Mouse (Mus musculus): ENCODE measurements around the gene Csnk1e. TPM values are rescaled to one million over a fixed set of nuclear protein-coding genes. Genes with fewer than 3 reads are reported as not detected.

The Csnk1e gene
- polyA plus RNA-seq, 1 experiment from 2014 or later: 107 TPM

GRCm38 (mm10) chr15:79453831-79454230, 1.5 kb downstream of the Csnk1e start:
- 92% methylated on average over 4 of the region's 4 CpGs for WGBS
- no peaks in the 10 kb centered on the region for H3K36me3 ChIP-seq (ENCODE audit: control insufficient read depth, insufficient read depth, low read length)
- no peak overlapping the region for H3K4me2 ChIP-seq (replicated peaks; ENCODE audit: low read depth, low read length)
- H3K9ac ChIP-seq (ENCODE audit: low read depth, low read length): no peak overlapping the region
- H3K4me1 ChIP-seq (ENCODE audit: control insufficient read depth, insufficient read depth, low read length): peaks cover 11% of the 10 kb centered on the region; the same call in 1 of the 2 replicates
- H3K27ac ChIP-seq (ENCODE audit: low read depth, low read length): no peak overlapping the region
- ATAC-seq (ENCODE audit: low FRiP score, low TSS enrichment): no peak
- H3K4me3 ChIP-seq (ENCODE audit: low read length): no peak overlapping the region
- H3K9me3 ChIP-seq (ENCODE audit: control insufficient read depth, low read length): no peaks in the 10 kb centered on the region
- no peaks in the 10 kb centered on the region for H3K27me3 ChIP-seq (ENCODE audit: control insufficient read depth, insufficient read depth, low read length)

DNA sequence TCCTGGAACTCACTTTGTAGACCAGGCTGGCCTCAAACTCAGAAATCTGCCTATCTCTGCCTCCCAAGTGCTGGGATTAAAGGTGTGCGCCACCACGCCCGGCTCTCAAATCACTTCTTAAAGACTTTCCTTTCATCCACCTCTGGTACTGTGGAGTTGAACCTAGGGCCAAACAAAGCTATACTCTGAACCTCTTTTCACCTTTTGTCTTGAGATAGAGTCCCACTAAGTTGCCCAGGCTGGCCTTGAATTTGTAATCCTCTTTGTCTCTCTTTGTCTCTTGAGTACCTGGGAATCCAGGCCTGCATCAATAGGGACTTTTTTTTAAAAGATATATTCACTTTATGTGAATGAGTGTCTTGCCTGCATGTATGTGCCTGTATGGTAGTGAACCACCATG, 7.3 kb downstream of the Csnk1e start:
- 92% methylated on average over 3 of the region's 3 CpGs for WGBS
- no peaks in the 10 kb centered on the region for H3K9me3 ChIP-seq (ENCODE audit: control insufficient read depth, low read length)
- ATAC-seq (ENCODE audit: low FRiP score, low TSS enrichment): no peak
- no peaks in the 10 kb centered on the region for H3K27me3 ChIP-seq (ENCODE audit: control insufficient read depth, insufficient read depth, low read length)
- no peak overlapping the region for H3K4me3 ChIP-seq (ENCODE audit: low read length)
- H3K4me1 ChIP-seq (ENCODE audit: control insufficient read depth, insufficient read depth, low read length): no peaks in the 10 kb centered on the region
- H3K36me3 ChIP-seq (ENCODE audit: control insufficient read depth, insufficient read depth, low read length): no peaks in the 10 kb centered on the region
- H3K9ac ChIP-seq (ENCODE audit: low read depth, low read length): no peak overlapping the region
- H3K4me2 ChIP-seq (replicated peaks; ENCODE audit: low read depth, low read length): no peak overlapping the region
- no peak overlapping the region for H3K27ac ChIP-seq (ENCODE audit: low read depth, low read length)

DNA sequence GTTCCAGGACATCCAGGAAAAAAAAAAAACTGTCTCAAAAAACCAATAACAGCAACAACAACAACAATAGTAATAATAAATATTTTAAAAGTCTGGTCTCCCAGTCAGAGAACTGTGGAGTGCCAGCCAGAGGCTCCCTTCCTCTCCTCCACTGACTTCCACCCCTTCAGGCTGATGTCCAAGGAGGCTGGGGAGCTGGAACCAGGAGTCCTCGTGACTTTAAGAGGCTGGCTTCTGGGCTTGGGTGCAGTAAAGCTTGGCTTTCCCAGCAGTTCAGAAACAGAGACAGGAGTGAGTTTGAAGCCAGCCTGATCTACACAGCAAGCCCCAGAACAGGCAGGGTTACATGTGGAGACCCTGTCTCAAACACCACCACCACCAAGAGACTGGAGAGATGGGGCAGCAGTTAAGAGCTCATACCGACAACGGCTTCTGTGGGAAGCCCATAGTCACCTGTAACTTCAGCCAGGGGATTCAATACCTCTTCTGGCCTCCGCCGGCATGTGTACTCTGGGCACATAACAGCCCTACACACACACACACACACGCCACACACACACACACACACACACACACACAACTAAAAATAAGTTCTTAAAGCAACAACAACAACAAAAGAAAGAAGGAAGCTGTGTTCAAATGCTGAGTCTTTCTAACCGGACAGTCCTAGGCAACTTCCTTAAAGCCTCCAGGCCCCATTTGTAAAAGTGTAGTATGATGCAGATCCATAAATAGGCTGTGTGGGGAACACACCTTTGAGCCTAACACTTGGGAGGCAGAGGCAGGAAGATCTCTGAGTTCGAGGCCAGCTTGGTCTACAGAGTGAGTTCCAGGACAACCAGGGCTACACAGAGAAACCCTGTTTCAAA, 9.3 kb downstream of the Csnk1e start:
- no peak overlapping the region for H3K9ac ChIP-seq (ENCODE audit: low read depth, low read length)
- no peak overlapping the region for H3K27ac ChIP-seq (ENCODE audit: low read depth, low read length)
- no peaks in the 10 kb centered on the region for H3K27me3 ChIP-seq (ENCODE audit: control insufficient read depth, insufficient read depth, low read length)
- H3K36me3 ChIP-seq (ENCODE audit: control insufficient read depth, insufficient read depth, low read length): no peaks in the 10 kb centered on the region
- no peak overlapping the region for H3K4me2 ChIP-seq (replicated peaks; ENCODE audit: low read depth, low read length)
- H3K4me3 ChIP-seq (ENCODE audit: low read length): no peak overlapping the region
- 0 out of 2 replicates have a peak, but pooled peaks cover 1% of the 10 kb centered on the region for H3K4me1 ChIP-seq (ENCODE audit: control insufficient read depth, insufficient read depth, low read length)
- ATAC-seq (ENCODE audit: low FRiP score, low TSS enrichment): no peak
- H3K9me3 ChIP-seq (ENCODE audit: control insufficient read depth, low read length): no peaks in the 10 kb centered on the region
- 77% methylated on average over 8 of the region's 8 CpGs for WGBS

- Histone ChIP-seq H3K9me3 (ENCODE audit: control insufficient read depth, low read length) (no peaks in the 10 kb centered on the region), H3K36me3 (ENCODE audit: control insufficient read depth, insufficient read depth, low read length) (no peaks in the 10 kb centered on the region), H3K4me1 (ENCODE audit: control insufficient read depth, insufficient read depth, low read length) (peaks cover 22% of the 10 kb centered on the region), H3K27ac (ENCODE audit: low read depth, low read length) (no peak overlapping the region), H3K9ac (ENCODE audit: low read depth, low read length) (no peak overlapping the region), H3K4me3 (ENCODE audit: low read length) (no peak overlapping the region), H3K27me3 (ENCODE audit: control insufficient read depth, insufficient read depth, low read length) (no peaks in the 10 kb centered on the region), H3K4me2 (replicated peaks; ENCODE audit: low read depth, low read length) (no peak overlapping the region)
- WGBS: 53% methylated on average over 7 of the region's 7 CpGs
- ATAC-seq (ENCODE audit: low FRiP score, low TSS enrichment): no peak
These were observed 11.4 kb downstream of the Csnk1e start for GRCm38 (mm10) chr15:79443856-79444410.

DNA sequence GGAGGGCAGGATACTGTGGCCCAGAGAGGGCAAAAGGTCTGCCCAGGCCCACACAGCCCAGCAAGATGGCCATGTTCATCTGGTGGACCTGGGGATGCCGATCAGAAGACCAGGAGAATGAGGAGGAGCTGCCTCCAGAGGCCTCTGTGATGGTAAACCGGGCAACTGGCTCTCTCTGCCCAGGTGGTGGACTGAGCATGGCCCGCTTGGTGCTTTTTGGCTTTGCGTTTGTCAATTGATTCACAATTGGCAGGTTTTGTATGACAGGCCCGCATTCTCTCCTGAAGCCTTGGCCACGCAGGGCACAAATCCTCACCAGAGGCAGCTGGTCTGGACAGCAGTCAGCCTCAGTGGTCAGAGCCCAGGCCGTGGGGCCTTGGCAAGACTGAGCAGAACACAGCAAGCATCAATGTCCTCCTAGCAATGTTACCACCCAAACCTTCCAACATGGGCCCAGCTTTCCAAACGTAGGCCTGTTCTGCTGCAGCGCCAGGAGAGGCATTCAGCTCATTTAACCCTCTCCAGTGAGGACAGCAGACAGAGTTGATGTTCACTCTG, 12.3 kb downstream of the Csnk1e start:
- no peak for ATAC-seq (ENCODE audit: low FRiP score, low TSS enrichment)
- Histone ChIP-seq H3K4me1 (ENCODE audit: control insufficient read depth, insufficient read depth, low read length) (peaks cover 31% of the 10 kb centered on the region), H3K27ac (ENCODE audit: low read depth, low read length) (no peak overlapping the region), H3K9me3 (ENCODE audit: control insufficient read depth, low read length) (no peaks in the 10 kb centered on the region), H3K9ac (ENCODE audit: low read depth, low read length) (no peak overlapping the region), H3K4me3 (ENCODE audit: low read length) (no peak overlapping the region), H3K36me3 (ENCODE audit: control insufficient read depth, insufficient read depth, low read length) (peaks cover 8% of the 10 kb centered on the region; the same call in 1 of the 2 replicates), H3K4me2 (replicated peaks; ENCODE audit: low read depth, low read length) (no peak overlapping the region), H3K27me3 (ENCODE audit: control insufficient read depth, insufficient read depth, low read length) (no peaks in the 10 kb centered on the region)
- 78% methylated on average over 9 of the region's 9 CpGs for WGBS

DNA sequence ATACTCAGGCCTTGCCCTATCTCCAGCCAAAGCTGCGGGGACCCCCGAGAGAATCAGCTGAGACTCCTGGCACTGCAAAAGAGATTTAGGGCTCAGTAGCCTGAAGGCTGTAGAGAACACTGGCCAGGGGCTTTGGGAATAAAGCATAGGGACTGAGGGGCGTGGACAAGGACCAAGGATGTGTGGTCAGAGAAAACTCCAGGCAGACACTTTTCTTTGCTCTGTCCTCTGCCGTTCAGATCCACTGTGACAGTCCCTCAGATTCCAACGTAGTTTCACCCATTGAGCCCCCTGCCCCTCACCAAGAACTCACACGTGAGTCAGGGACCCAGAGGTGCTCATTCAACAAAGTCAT, 13.1 kb downstream of the Csnk1e start:
- no peaks in the 10 kb centered on the region for H3K27me3 ChIP-seq (ENCODE audit: control insufficient read depth, insufficient read depth, low read length)
- peak overlapping the region; percentile 97 for H3K27ac ChIP-seq (ENCODE audit: low read depth, low read length)
- peak overlapping the region; percentile 97 for H3K9ac ChIP-seq (ENCODE audit: low read depth, low read length)
- peak; percentile 24 for ATAC-seq (ENCODE audit: low FRiP score, low TSS enrichment)
- H3K4me3 ChIP-seq (ENCODE audit: low read length): peak overlapping the region; percentile 92
- peaks cover 16% of the 10 kb centered on the region for H3K36me3 ChIP-seq (ENCODE audit: control insufficient read depth, insufficient read depth, low read length)
- 3% methylated on average over 6 of the region's 6 CpGs for WGBS
- H3K9me3 ChIP-seq (ENCODE audit: control insufficient read depth, low read length): no peaks in the 10 kb centered on the region
- peak overlapping the region; percentile 74 for H3K4me2 ChIP-seq (replicated peaks; ENCODE audit: low read depth, low read length)
- H3K4me1 ChIP-seq (ENCODE audit: control insufficient read depth, insufficient read depth, low read length): peaks cover 38% of the 10 kb centered on the region

DNA sequence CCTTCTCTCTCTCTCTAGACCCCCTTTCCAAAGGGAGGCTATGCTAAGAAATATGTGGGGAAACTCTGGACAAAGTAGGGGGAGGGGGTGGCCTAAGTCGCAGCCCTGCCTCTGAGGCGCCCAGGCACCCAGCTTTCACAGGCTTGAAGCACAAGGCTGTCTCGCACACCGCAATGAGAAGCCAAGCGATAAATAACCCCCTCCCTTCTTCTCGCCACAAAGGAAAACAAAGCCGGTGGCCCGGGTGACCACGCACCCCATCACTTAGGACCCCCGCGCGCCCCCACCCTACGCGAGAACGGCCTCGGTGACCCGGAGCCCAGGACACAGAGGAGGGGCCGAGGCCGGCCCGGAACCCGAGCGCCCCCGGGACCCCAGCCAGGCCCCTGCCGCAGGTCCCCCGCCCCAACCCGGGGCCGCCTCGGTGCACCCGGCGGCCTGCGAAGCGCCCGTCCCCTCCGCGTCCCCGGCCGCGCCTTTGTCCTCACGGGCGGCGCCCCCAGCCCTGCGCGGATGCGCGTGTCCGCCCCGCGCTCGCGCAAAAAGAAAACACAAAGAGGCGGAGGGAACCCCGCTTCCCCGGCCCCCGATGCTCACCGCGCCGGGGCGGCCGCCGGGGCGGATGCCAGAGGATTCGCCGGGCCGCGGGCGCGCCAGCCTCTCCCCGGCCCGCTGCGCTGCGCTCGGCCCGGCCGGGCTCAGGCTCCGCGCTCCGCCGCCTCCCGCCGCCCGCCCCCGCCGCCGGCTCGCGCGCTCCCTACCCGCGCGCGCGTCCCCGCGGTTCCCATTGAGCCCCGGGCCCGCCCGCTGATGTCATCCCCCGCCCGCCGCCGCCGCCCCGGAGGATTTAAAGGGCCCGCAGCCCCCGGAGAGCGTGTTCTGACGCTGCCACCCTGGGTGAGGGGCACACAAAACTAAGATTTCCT, 13.8 kb downstream of the Csnk1e start:
- H3K27me3 ChIP-seq (ENCODE audit: control insufficient read depth, insufficient read depth, low read length): no peaks in the 10 kb centered on the region
- WGBS: 1% methylated on average over 67 of the region's 107 CpGs
- peak overlapping the region; percentile 97 for H3K9ac ChIP-seq (ENCODE audit: low read depth, low read length)
- H3K4me1 ChIP-seq (ENCODE audit: control insufficient read depth, insufficient read depth, low read length): peaks cover 43% of the 10 kb centered on the region
- peak; percentile 70 for ATAC-seq (ENCODE audit: low FRiP score, low TSS enrichment)
- H3K4me3 ChIP-seq (ENCODE audit: low read length): peak overlapping the region; percentile 92
- peak overlapping the region; percentile 97 for H3K27ac ChIP-seq (ENCODE audit: low read depth, low read length)
- peak overlapping the region; percentile 74 for H3K4me2 ChIP-seq (replicated peaks; ENCODE audit: low read depth, low read length)
- H3K9me3 ChIP-seq (ENCODE audit: control insufficient read depth, low read length): no peaks in the 10 kb centered on the region
- H3K36me3 ChIP-seq (ENCODE audit: control insufficient read depth, insufficient read depth, low read length): peaks cover 22% of the 10 kb centered on the region

DNA sequence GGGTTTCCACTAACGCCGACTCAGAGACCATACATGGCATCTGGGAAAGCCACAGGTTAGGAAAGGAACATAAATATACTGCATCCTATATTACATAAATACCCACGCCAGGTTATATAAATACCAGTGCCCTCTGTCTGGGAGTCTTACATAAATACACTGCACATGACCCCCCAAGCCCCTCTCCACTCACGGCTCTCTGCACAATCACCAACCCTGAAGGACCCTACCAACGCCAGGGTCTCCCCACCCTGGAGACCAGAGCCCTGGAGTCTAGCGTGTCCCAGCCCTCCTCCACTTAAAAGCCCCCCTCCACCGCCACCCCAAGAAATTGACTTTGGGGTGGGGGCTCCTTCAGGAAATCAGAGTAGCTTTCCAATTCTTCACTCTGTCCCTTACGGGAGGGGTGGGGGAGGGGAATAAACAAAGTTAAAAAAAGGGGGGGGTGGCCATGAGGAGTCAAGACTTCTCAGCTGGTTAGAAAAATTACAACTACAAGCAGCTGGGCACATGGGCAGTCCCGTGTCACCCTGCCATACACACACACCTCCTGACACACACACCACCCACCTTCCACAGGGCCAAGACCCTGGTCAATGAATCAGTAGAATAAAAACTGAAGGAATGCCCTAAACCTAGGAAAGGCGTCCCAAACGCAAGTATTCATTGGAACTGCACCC, 14.6 kb downstream of the Csnk1e start:
- Histone ChIP-seq H3K9ac (ENCODE audit: low read depth, low read length) (peak overlapping the region; percentile 97), H3K9me3 (ENCODE audit: control insufficient read depth, low read length) (no peaks in the 10 kb centered on the region), H3K27ac (ENCODE audit: low read depth, low read length) (peak overlapping the region; percentile 97), H3K36me3 (ENCODE audit: control insufficient read depth, insufficient read depth, low read length) (peaks cover 30% of the 10 kb centered on the region), H3K27me3 (ENCODE audit: control insufficient read depth, insufficient read depth, low read length) (no peaks in the 10 kb centered on the region), H3K4me2 (replicated peaks; ENCODE audit: low read depth, low read length) (peak overlapping the region; percentile 74), H3K4me1 (ENCODE audit: control insufficient read depth, insufficient read depth, low read length) (peaks cover 51% of the 10 kb centered on the region), H3K4me3 (ENCODE audit: low read length) (peak overlapping the region; percentile 92)
- WGBS: 8% methylated on average over 11 of the region's 11 CpGs
- ATAC-seq (ENCODE audit: low FRiP score, low TSS enrichment): peak; percentile 37; the same call in 1 of the 2 replicates
